Mouse (Mus musculus) intestine, embryonic 16.5 days (tissue): ENCODE data around the gene Gm10717. TPM values are rescaled to one million over a fixed set of nuclear protein-coding genes. Genes with fewer than 3 reads are reported as not detected.
"Not testable (repeated sequence)": the region's sequence is repeated elsewhere in the genome, so short reads cannot be mapped to it uniquely, and the experiment has no call there.

Experiments
- ATAC-seq: fragments of 200-750 bp; cut with Nextera tagmentation; 2 replicates; pipeline ENCODE4 v1.8.0; 2017; ENCODE audit warnings: moderate TSS enrichment, moderate library complexity
- H3K27ac ChIP-seq: fragments of 300-500 bp; sonication (generic); 2 replicates; pipeline ENCODE4 v1.5.1; 2014; ENCODE audit warnings: mild to moderate bottlenecking, low read length
- H3K27me3 ChIP-seq: fragments of 300-500 bp; sonication (generic); replicated peaks from 2 replicates; pipeline ENCODE4 v1.6.1; 2014; ENCODE audit warnings: low read length, control low read depth, mixed read lengths; ENCODE audit not compliant: control insufficient read depth, insufficient read depth
- H3K36me3 ChIP-seq: fragments of 300-500 bp; sonication (generic); 2 replicates; pipeline ENCODE4 v1.6.1; 2014; ENCODE audit warnings: low read length, control low read depth; ENCODE audit not compliant: control insufficient read depth, insufficient read depth
- H3K4me1 ChIP-seq: fragments of 300-500 bp; sonication (generic); 2 replicates; pipeline ENCODE4 v1.6.1; 2014; ENCODE audit warnings: low read length, control low read depth, mixed read lengths; ENCODE audit not compliant: control insufficient read depth, insufficient read depth
- H3K4me2 ChIP-seq: fragments of 300-500 bp; sonication (generic); 2 replicates; pipeline ENCODE4 v1.6.1; 2014; ENCODE audit warnings: low read depth, low read length, control low read depth
- H3K4me3 ChIP-seq: fragments of 300-500 bp; sonication (generic); 2 replicates; pipeline ENCODE4 v1.5.1; 2014; ENCODE audit warnings: mild to moderate bottlenecking, low read length
- H3K9ac ChIP-seq: fragments of 300-500 bp; sonication (generic); 2 replicates; pipeline ENCODE4 v1.6.1; 2014; ENCODE audit warnings: low read depth, low read length
- H3K9me3 ChIP-seq: fragments of 300-500 bp; sonication (generic); 2 replicates; pipeline ENCODE4 v1.6.1; 2016; ENCODE audit warnings: low read length, control low read depth; ENCODE audit not compliant: control insufficient read depth
- WGBS: fragments of 180-500 bp; shearing (Covaris S2); extraction: QIAGEN DNeasy Blood & Tissue Kit; methylation state at CpG from one replicate; pipeline ENCODE4 v1.1.7; 2014; 5-methylcytosine and 5-hydroxymethylcytosine counted together
- microRNA-seq: library from miRNA; unstranded; fragments of <30 nt; microRNA quantifications from one replicate; pipeline ENCODE4, GENCODE M21; 2016
- polyA plus RNA-seq: library from polyadenylated mRNA; unstranded; fragments of >200 nt; fragmentation: Nextera tagmentation; extraction: Ambion mirVana; gene quantifications from 2 replicates; pipeline ENCODE4 v1.2.1, GENCODE M21; 2015

Gm10717 gene
- polyA plus RNA-seq, 1 experiment from 2014 or later: not detected

DNA sequence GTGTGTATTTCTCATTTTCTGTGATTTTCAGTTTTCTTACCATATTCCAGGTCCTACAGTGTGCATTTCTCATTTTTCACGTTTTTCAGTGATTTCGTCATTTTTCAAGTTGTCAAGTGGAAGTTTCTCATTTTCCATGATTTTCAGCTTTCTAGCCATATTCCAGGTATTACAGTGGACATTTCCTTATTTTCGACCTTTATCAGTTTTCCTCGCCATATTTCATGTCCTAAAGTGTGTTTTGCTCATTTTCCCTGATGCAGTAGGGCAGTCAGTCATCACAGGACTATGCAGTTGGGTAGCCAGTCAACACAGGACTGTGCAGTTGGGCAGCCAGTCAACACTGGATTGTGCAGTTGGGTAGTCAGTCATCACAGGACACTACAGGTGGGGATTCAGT is 12.9 kb downstream of the Gm10717 start:
- H3K4me2 ChIP-seq, H3K36me3 ChIP-seq, H3K9me3 ChIP-seq, ATAC-seq, H3K9ac ChIP-seq, H3K4me1 ChIP-seq, H3K4me3 ChIP-seq, H3K27ac ChIP-seq, H3K27me3 ChIP-seq: not testable (repeated sequence)
- WGBS: 66% methylated on average over 4 of the region's 4 CpGs

Small RNA genes within 50 kb of the gene (microRNA-seq; reads per million reads assigned to microRNA genes)
- gene Mir101c: not detected

Other genes with a start within 250 kb of the Gm10717 start
- not detected in 2 replicates for gene Gm10722, start 24.5 kb upstream of the Gm10717 start, polyA plus RNA-seq
- not detected in 2 replicates for gene Gm11168, start 22.1 kb upstream of the Gm10717 start, polyA plus RNA-seq
- gene Gm10721, start 12.3 kb upstream of the Gm10717 start, polyA plus RNA-seq: not detected in 2 replicates
- not detected in 2 replicates for gene Gm10720, start 9.8 kb upstream of the Gm10717 start, polyA plus RNA-seq
- gene Gm10719, start 8.0 kb upstream of the Gm10717 start, polyA plus RNA-seq: not detected in 2 replicates
- 0.46 TPM in 1 of 2 replicates, not detected in the other for gene Gm10718, start 1.9 kb upstream of the Gm10717 start, polyA plus RNA-seq
- gene Gm17535, start 9.2 kb downstream of the Gm10717 start, polyA plus RNA-seq: not detected in 2 replicates
- not detected in 2 replicates for gene Gm10715, start 11.5 kb downstream of the Gm10717 start, polyA plus RNA-seq